Mouse (Mus musculus) cortical plate, adult 2 months (tissue): ENCODE measurements around the gene Cep164.

Source experiments
- CTCF ChIP-seq: fragments of 200-500 bp; IDR thresholded peaks from 2 replicates; pipeline ENCODE4 v1.5.1; 2011; ENCODE audit warnings: mild to moderate bottlenecking, control low read depth, low read length; ENCODE audit not compliant: insufficient read depth; ENCODE audit errors: extremely low read depth
- POLR2A ChIP-seq: fragments of 200-500 bp; IDR thresholded peaks from 2 replicates; pipeline ENCODE4 v1.6.1; 2011; ENCODE audit warnings: mild to moderate bottlenecking, low read length, control low read depth; ENCODE audit not compliant: insufficient read depth; ENCODE audit errors: extremely low read depth

- TF ChIP-seq POLR2A, result no peak
- no peak for TF ChIP-seq CTCF
Measured at GRCm38 (mm10) chr9:45739001-45739701, 89.3 kb downstream of the Cep164 start.
